Mouse (Mus musculus) liver, postnatal 0 days (tissue): ENCODE measurements around the gene Foxe3. TPM values are rescaled to one million over a fixed set of nuclear protein-coding genes. Genes with fewer than 3 reads are reported as not detected.

Experiments used
- ATAC-seq: fragments of 200-750 bp; cut with Nextera tagmentation; 2 replicates; pipeline ENCODE4 v1.8.0; 2017; ENCODE audit warnings: mild to moderate bottlenecking, moderate library complexity
- DNase-seq: peaks from one replicate; pipeline ENCODE4 v3.0.0-alpha.2; 2016
- H3K27ac ChIP-seq: fragments of 300-500 bp; sonication (generic); 2 replicates; pipeline ENCODE4 v1.5.1; 2014; ENCODE audit warnings: antibody characterized with exemption, moderate library complexity, mild to moderate bottlenecking, low read depth
- H3K27me3 ChIP-seq: fragments of 300-500 bp; sonication (generic); 2 replicates; pipeline ENCODE4 v1.6.1; 2014; ENCODE audit warnings: low read length, control low read depth, mixed read lengths; ENCODE audit not compliant: insufficient read depth
- H3K36me3 ChIP-seq: fragments of 300-500 bp; sonication (generic); replicated peaks from 2 replicates; pipeline ENCODE4 v1.6.1; 2014; ENCODE audit warnings: mild to moderate bottlenecking, control low read depth, low read length, moderate library complexity, mixed read lengths; ENCODE audit not compliant: insufficient read depth
- H3K4me1 ChIP-seq: fragments of 300-500 bp; sonication (generic); 2 replicates; pipeline ENCODE4 v1.6.1; 2014; ENCODE audit warnings: antibody characterized with exemption, mild to moderate bottlenecking, control low read depth; ENCODE audit not compliant: insufficient read depth
- H3K4me2 ChIP-seq: fragments of 300-500 bp; sonication (generic); 2 replicates; pipeline ENCODE4 v1.6.1; 2014; ENCODE audit warnings: low read depth, mild to moderate bottlenecking, low read length, moderate library complexity, mixed read lengths
- H3K4me3 ChIP-seq: fragments of 300-500 bp; sonication (generic); 2 replicates; pipeline ENCODE4 v1.5.1; 2014; ENCODE audit warnings: low read depth, low read length
- H3K9ac ChIP-seq: fragments of 300-500 bp; sonication (generic); replicated peaks from 2 replicates; pipeline ENCODE4 v1.6.1; 2014; ENCODE audit warnings: mild to moderate bottlenecking, moderate library complexity
- H3K9me3 ChIP-seq: fragments of 300-500 bp; sonication (generic); 2 replicates; pipeline ENCODE4 v1.6.1; 2016; ENCODE audit warnings: mild to moderate bottlenecking, control low read depth, low read length, mixed read lengths
- CTCF ChIP-seq: sonication (generic); IDR thresholded peaks from 2 replicates; pipeline ENCODE4 v1.5.1; 2016; ENCODE audit warnings: antibody characterized with exemption, low read depth
- EP300 ChIP-seq: IDR thresholded peaks from 2 replicates; pipeline ENCODE4 v1.6.1; 2016; ENCODE audit warnings: antibody characterized with exemption, low read depth, mild to moderate bottlenecking
- WGBS: fragments of 180-500 bp; shearing (Covaris S2); extraction: QIAGEN DNeasy Blood & Tissue Kit; methylation state at CpG from one replicate; pipeline ENCODE4 v1.1.7; 2014; ENCODE audit not compliant: insufficient replicate concordance; 5-methylcytosine and 5-hydroxymethylcytosine counted together
- polyA plus RNA-seq: library from polyadenylated mRNA; unstranded; fragments of >200 nt; fragmentation: Nextera tagmentation; extraction: Ambion mirVana; gene quantifications from 2 replicates; pipeline ENCODE4 v1.2.1, GENCODE M21; 2015

Foxe3 gene
- polyA plus RNA-seq, 1 experiment from 2014 or later: not detected

DNA sequence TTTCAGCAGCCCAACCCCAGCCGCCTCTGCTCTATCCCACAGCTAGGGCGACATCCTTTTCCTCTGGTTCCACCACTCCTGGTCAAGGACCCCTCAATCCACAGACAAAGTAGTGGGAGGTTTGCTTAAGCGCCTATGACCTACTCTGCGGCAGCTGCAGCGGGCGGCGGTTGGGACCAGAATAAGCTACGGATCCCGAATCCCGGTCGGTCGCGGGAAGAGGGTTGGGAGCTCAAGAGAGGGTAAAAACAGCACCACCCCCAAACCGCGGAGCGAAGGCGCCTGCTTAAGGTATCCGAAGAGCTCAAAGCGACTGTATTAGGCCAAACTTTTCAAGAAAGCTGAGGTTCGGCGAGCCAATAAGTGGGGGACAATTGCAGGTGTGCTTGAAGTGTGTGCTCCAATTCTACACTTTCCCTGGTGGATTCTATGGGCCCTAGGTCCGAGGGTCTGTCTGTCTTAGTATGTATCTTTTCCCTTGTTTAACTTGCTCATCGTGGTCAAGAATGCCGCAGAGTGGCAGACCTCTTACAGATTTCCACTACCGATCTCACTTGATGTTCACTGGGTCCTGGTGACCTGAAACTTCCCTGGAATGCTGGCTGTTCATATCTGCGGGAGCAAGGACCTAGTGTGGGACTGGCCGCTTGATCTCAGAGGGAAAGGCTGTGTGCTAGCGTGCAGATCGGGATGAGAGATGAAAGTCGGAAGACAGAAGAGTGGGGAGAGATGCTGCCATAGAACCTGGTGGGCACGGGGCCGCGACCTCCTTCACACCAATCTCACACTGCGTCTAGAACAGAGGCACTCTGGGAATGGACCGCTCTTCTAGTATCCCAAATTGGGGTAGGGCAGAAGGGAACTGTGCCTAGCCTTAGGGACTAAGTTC, 12.9 kb downstream of the Foxe3 start:
- TF ChIP-seq EP300 (no peak), CTCF (no peak)
- DNase-seq (no peak), ATAC-seq (no peak)
- Histone ChIP-seq H3K4me1 (peaks cover 10% of the 10 kb centered on the region), H3K36me3 (no peaks in the 10 kb centered on the region), H3K9me3 (no peaks in the 10 kb centered on the region), H3K27ac (no peak overlapping the region), H3K9ac (no peak overlapping the region), H3K4me3 (no peak overlapping the region), H3K4me2 (no peak overlapping the region), H3K27me3 (peaks cover 83% of the 10 kb centered on the region)
- 10% methylated on average over 35 of the region's 35 CpGs for WGBS

DNA sequence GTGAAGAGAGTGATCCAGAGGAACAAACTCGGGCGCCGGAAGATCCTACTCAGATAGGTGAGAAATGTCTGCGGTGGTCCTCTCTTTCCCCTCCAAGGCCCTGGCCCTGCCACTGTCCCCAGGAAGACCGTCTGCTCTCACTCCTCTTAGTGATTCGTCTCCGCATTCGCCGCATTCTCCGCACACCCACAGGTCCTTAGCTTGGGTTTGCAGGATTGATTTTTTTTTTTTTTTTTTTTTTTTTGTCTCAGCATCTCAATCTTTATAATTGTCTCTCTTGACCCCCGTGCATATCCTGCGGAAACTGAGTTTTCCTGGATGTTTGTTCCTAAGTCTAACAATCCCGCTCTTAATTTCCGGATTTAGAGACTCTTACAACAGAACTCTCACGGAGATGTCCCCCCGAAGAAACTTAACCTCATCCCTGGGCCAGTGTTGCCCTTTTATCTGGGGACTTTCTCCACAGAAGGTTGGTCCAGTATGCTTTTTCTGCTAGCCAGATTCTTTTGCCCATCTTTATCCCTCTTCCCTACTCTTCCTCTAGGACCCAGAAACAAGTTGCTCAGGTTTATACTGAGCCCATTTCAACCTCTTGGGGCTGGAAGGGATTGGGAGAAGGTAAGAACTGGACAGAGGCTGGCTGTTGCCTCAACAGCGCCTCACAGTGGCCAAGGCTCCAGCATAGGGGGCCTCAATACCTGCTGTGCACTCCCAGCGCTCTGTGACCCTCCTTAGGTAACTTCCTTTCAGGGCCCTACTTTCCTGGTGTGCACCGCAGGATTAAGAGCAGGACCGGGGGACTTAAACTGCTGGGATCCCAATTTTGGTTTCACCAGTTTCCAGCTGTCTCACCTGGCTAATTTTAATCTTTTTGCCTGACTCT, 16.0 kb downstream of the Foxe3 start:
- peak overlapping the region; percentile 81 for H3K4me2 ChIP-seq
- no peak overlapping the region for H3K9ac ChIP-seq
- TF ChIP-seq CTCF: peak; percentile 59
- no peak for TF ChIP-seq EP300
- WGBS: 4% methylated on average over 20 of the region's 20 CpGs
- peaks cover 99% of the 10 kb centered on the region for H3K27me3 ChIP-seq
- H3K4me3 ChIP-seq: peak overlapping the region; percentile 55
- DNase-seq (peak; percentile 43), ATAC-seq (no peak)
- no peak overlapping the region for H3K27ac ChIP-seq
- H3K4me1 ChIP-seq: peaks cover 12% of the 10 kb centered on the region
- no peaks in the 10 kb centered on the region for H3K9me3 ChIP-seq
- H3K36me3 ChIP-seq: no peaks in the 10 kb centered on the region

GRCm38 (mm10) chr4:114908829-114909601, 16.8 kb downstream of the Foxe3 start, which contains the start of gene Foxd2:
Gene Foxd2 (minus strand): TSS chr4:114908873.
- peaks cover 98% of the 10 kb centered on the region for H3K27me3 ChIP-seq

GRCm38 (mm10) chr4:114907951-114908828, 17.6 kb downstream of the Foxe3 start:
- Histone ChIP-seq H3K27ac (no peak overlapping the region), H3K4me2 (peak overlapping the region; percentile 81), H3K4me3 (peak overlapping the region; percentile 55), H3K27me3 (peaks cover 98% of the 10 kb centered on the region), H3K9ac (peak overlapping the region; percentile 36), H3K9me3 (no peaks in the 10 kb centered on the region), H3K36me3 (no peaks in the 10 kb centered on the region), H3K4me1 (peaks cover 12% of the 10 kb centered on the region)
- 1% methylated on average over 85 of the region's 103 CpGs for WGBS
- no peak for TF ChIP-seq EP300
- no peak for TF ChIP-seq CTCF
- ATAC-seq: peak; percentile 30
- no peak for DNase-seq

More at GRCm38 (mm10) chr4:114908829-114909601, 16.8 kb downstream of the Foxe3 start, which contains the start of gene Foxd2:
- Histone ChIP-seq H3K9me3 (no peaks in the 10 kb centered on the region), H3K36me3 (no peaks in the 10 kb centered on the region), H3K9ac (peak within 1 kb of the TSS; percentile 36), H3K4me3 (peak within 1 kb of the TSS; percentile 55), H3K27ac (no peak within 1 kb of the TSS), H3K4me1 (peaks cover 12% of the 10 kb centered on the region), H3K4me2 (peak within 1 kb of the TSS; percentile 81)
- TF ChIP-seq CTCF (peak; percentile 87), EP300 (no peak)
- peak; percentile 92 for DNase-seq
- 0% methylated on average over 48 of the region's 64 CpGs for WGBS
- ATAC-seq: peak; percentile 92
